In the genomic region with DNA sequence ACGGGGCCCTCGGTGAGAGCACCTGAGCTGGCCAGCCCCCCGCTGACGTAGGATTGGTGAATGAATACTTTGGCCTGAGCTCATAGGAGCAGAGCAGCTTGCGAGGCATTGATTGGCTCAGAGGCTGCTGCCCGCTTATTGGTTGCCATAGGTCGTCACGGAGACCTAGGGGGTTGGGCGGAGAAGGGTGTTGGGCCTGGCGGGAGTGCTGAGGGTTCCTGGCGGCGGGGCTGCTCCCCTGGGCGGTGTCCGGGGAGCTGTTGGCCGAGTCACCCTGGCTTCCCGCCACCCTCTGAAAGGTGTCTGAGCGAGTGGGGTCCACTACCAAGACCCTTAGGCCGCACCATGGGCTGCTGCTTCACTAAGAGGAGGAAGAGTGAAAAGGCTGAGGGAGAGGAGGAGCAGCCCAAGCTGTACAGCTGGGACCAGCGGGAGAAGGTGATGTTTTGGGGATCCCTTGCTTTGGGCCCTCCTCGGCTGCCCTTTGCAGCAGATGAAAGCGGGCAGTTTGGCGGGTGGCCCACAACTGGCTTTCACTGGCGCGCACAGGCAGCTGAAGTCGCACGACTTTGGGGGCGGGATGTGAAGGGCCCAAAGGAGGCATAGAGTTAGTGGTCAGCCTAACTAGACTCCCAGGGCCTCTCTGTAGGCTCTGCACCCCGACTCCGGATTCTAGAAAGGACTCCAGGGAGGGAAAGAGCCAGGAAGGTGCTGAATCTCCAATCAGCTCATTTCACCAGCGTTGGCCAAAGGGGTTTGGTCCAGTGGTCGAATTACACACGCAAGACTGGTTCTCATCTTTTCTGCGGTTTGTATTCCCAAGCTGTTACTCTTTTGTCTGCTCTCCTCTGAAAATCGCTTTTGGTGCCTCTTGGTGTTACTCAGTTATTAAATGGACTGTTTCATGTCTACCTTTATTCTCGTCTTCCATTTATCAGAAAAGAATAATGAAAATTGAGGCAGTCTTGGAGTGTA, we compare ENCODE assay signal across 8 mouse cellular contexts. TPM values are rescaled to one million over a fixed set of nuclear protein-coding genes. Genes with fewer than 3 reads are reported as not detected.
DNase-seq lines count a peak whose midpoint lies in the region; ATAC-seq lines count a peak whose summit lies in the region.

A gene (plus strand): TSS at position 91 of the 975 bp plus-strand sequence.

- no peaks in the 10 kb centered on the region for H3K27me3 ChIP-seq in hindbrain, embryonic 12.5 days

- no peaks in the 10 kb centered on the region for H3K9me3 ChIP-seq in hindbrain, embryonic 12.5 days (replicated peaks)

- H3K4me2 ChIP-seq in hindbrain, embryonic 12.5 days (replicated peaks): peak within 1 kb of the TSS; percentile 52

- peak; percentile 85 for DNase-seq in NIH3T3 (ENCODE audit: low read depth)
- DNase-seq in cerebellum, postnatal 10 days: peak; percentile 87 to 91
- DNase-seq in frontal cortex, postnatal 10 days (ENCODE audit: low spot score in 2 of 2): peak; percentile 74 to 77
- DNase-seq in layer of hippocampus, postnatal 25 days (ENCODE audit: extremely low spot score in 1 of 2, low spot score in 1 of 2): peak; percentile 33 to 58
- peak; percentile 91 for DNase-seq in lung, postnatal 25 days (ENCODE audit: low spot score)
- peak; percentile 79 for DNase-seq in retina, embryonic 14.5 days (ENCODE audit: low spot score)
- DNase-seq in thymus, postnatal 4 days: peak; percentile 81

- peak within 1 kb of the TSS; percentile 59 for H3K4me3 ChIP-seq in hindbrain, embryonic 12.5 days

- no peaks in the 10 kb centered on the region for H3K36me3 ChIP-seq in hindbrain, embryonic 12.5 days

- H3K4me1 ChIP-seq in hindbrain, embryonic 12.5 days: 0 out of 2 replicates have a peak, but pooled peaks cover 2% of the 10 kb centered on the region

- H3K27ac ChIP-seq in hindbrain, embryonic 12.5 days: peak within 1 kb of the TSS; percentile 55; the same call in 1 of the 2 replicates

- peak within 1 kb of the TSS; percentile 69 for H3K9ac ChIP-seq in hindbrain, embryonic 12.5 days

- peak; percentile 100 for ATAC-seq in hindbrain, embryonic 12.5 days (ENCODE audit: low FRiP score)

- WGBS in hindbrain, embryonic 12.5 days: 19% methylated on average over 35 of the region's 35 CpGs

RNA-seq across cellular contexts. Expression of the gene that starts here (rescaled TPM):
- 22.8 and 23.0 TPM in 2 replicates for polyA plus RNA-seq in hindbrain, embryonic 12.5 days (2016; fragmentation: Nextera tagmentation; extraction: Ambion mirVana)
- total RNA-seq in layer of hippocampus, postnatal 25 days (2021): 10 to 100 TPM; 16.3 to 17.3 TPM

Comparison
In these comparisons a context has a peak if more than half of its experiments do, and no peak if none do; other contexts are left out.
1. Peak in every context shown above with its lines: DNase-seq, ATAC-seq, H3K4me3 ChIP-seq and H3K27ac ChIP-seq.